Mouse (Mus musculus): ENCODE data around the gene Olfr608. TPM values are rescaled to one million over a fixed set of nuclear protein-coding genes. Genes with fewer than 3 reads are reported as not detected.
"Not testable (repeated sequence)": the region's sequence is repeated elsewhere in the genome, so short reads cannot be mapped to it uniquely, and the experiment has no call there.

Gene Olfr608
- polyA plus RNA-seq (2016; fragmentation: Nextera tagmentation; extraction: Ambion mirVana) = not detected in 2 replicates

- Histone ChIP-seq H3K36me3 (no peaks in the 10 kb centered on the region), H3K4me3 (replicated peaks) (no peak within 1 kb of the TSS), H3K4me1 (replicated peaks) (no peaks in the 10 kb centered on the region), H3K9me3 (peaks cover 5% of the 10 kb centered on the region; the same call in 1 of the 2 replicates), H3K27ac (no peak within 1 kb of the TSS), H3K9ac (replicated peaks) (no peak within 1 kb of the TSS), H3K27me3 (no peaks in the 10 kb centered on the region), H3K4me2 (no peak within 1 kb of the TSS)
- ATAC-seq (ENCODE audit: insufficient number of reproducible peaks, insufficient read depth, low FRiP score, low TSS enrichment, low read depth) = no peak
Measured at GRCm38 (mm10) chr7:103469577-103469976, at the start of gene Olfr608. Olfr608 (plus strand) TSS chr7:103469877.

DNA sequence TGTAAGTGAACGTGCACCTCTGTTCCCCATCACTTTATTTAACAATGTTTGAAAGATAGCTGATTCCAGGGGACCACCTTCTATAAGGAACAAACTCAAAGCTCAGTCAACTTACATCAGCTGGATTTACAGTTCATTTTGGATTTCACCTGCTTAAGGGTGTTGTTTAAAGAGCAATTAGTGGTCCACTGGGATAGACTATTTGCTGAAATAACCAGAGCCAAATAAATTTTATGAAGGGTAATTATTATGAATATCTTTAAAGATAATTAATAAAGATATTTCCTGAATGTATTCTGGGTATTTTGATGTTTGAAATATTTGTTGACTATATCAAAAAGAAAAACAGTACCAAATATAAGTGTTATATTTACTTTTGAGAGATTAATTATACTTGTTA, 24.3 kb upstream of the Olfr608 start, which contains the start of gene Olfr605:
TSS of gene Olfr605 (minus strand) at position 101 of the 400 bp plus-strand sequence.
- ATAC-seq (ENCODE audit: insufficient number of reproducible peaks, insufficient read depth, low FRiP score, low TSS enrichment, low read depth) = no peak
- no peaks in the 10 kb centered on the region for H3K27me3 ChIP-seq
- H3K4me3 ChIP-seq (replicated peaks) = no peak within 1 kb of the TSS
- no peak within 1 kb of the TSS for H3K9ac ChIP-seq (replicated peaks)
- no peaks in the 10 kb centered on the region for H3K36me3 ChIP-seq
- no peak within 1 kb of the TSS for H3K27ac ChIP-seq
- H3K9me3 ChIP-seq = no peaks in the 10 kb centered on the region
- no peaks in the 10 kb centered on the region for H3K4me1 ChIP-seq (replicated peaks)
- H3K4me2 ChIP-seq = no peak within 1 kb of the TSS
- 81% methylated on average over 1 of the region's 1 CpGs for WGBS

GRCm38 (mm10) chr7:103448746-103449145, 20.9 kb upstream of the Olfr608 start, which contains the start of gene Olfr606:
Olfr606 (plus strand) TSS chr7:103449046.
- no peaks in the 10 kb centered on the region for H3K4me1 ChIP-seq (replicated peaks)
- H3K27ac ChIP-seq = no peak within 1 kb of the TSS
- WGBS = 99% methylated on average over 2 of the region's 2 CpGs
- H3K9me3 ChIP-seq = no peaks in the 10 kb centered on the region
- H3K4me3 ChIP-seq (replicated peaks) = no peak within 1 kb of the TSS
- H3K9ac ChIP-seq (replicated peaks) = no peak within 1 kb of the TSS
- no peak for ATAC-seq (ENCODE audit: insufficient number of reproducible peaks, insufficient read depth, low FRiP score, low TSS enrichment, low read depth)
- H3K4me2 ChIP-seq = no peak within 1 kb of the TSS
- H3K27me3 ChIP-seq = no peaks in the 10 kb centered on the region
- no peaks in the 10 kb centered on the region for H3K36me3 ChIP-seq

DNA sequence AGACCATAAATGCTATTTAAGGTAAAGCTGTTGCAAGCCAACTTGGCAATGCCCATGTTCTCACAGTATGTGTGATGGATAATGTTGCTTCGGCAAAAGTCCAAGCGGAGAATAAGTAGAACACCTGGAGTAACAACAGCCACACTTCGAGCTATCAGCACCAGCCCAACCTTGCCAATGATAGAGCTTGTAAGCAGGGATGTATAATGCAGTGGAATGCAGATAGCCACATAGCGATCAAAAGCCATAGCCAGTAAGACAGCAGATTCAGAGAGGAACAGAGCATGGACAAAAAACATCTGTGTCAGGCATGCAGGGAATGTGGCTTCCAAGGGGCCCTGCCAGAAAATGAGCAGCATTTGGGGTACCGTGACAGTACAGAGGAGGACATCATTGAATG, 9.1 kb upstream of the Olfr608 start:
- no peak overlapping the region for H3K4me2 ChIP-seq
- H3K9me3 ChIP-seq = no peaks in the 10 kb centered on the region
- no peaks in the 10 kb centered on the region for H3K36me3 ChIP-seq
- WGBS = 91% methylated on average over 5 of the region's 5 CpGs
- no peak overlapping the region for H3K27ac ChIP-seq
- no peaks in the 10 kb centered on the region for H3K27me3 ChIP-seq
- no peak overlapping the region for H3K9ac ChIP-seq (replicated peaks)
- ATAC-seq (ENCODE audit: insufficient number of reproducible peaks, insufficient read depth, low FRiP score, low TSS enrichment, low read depth) = no peak
- no peak overlapping the region for H3K4me3 ChIP-seq (replicated peaks)
- H3K4me1 ChIP-seq (replicated peaks) = no peaks in the 10 kb centered on the region

DNA sequence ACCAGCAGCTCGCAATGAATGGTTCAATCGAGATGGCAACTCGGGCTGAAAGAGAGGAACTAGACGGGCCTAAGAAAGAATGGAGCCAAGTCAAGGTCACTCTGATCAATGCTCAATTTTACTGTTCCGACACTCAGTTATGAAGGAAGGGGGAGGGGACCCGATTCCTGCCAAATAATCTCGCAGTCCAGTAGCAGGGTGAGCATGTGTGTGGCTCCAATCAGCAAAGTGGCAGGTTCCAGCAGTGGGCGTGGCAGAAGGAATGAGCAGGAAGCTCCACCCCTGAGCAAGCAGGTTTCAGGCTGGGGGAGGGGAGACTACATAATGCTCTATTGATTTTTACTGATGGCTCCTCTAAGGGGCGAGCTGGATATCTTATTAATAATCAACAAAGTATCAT, 7.4 kb downstream of the Olfr608 start:
- H3K36me3 ChIP-seq; H3K27me3 ChIP-seq; ATAC-seq (ENCODE audit: insufficient number of reproducible peaks, insufficient read depth, low FRiP score, low TSS enrichment, low read depth); H3K4me3 ChIP-seq (replicated peaks); H3K4me1 ChIP-seq (replicated peaks); H3K27ac ChIP-seq; H3K9me3 ChIP-seq; H3K4me2 ChIP-seq; H3K9ac ChIP-seq (replicated peaks): not testable (repeated sequence)
- WGBS = 89% methylated on average over 9 of the region's 9 CpGs

- Histone ChIP-seq H3K4me2 (no peak within 1 kb of the TSS), H3K4me1 (replicated peaks) (no peaks in the 10 kb centered on the region), H3K9ac (replicated peaks) (no peak within 1 kb of the TSS), H3K27me3 (no peaks in the 10 kb centered on the region), H3K9me3 (no peaks in the 10 kb centered on the region), H3K36me3 (no peaks in the 10 kb centered on the region), H3K4me3 (replicated peaks) (no peak within 1 kb of the TSS), H3K27ac (no peak within 1 kb of the TSS)
- ATAC-seq (ENCODE audit: insufficient number of reproducible peaks, insufficient read depth, low FRiP score, low TSS enrichment, low read depth) = no peak
- whole genome bisulfite sequencing = 62% methylated on average over 1 of the region's 1 CpGs
Measured at GRCm38 (mm10) chr7:103497962-103498361, 28.3 kb downstream of the Olfr608 start, which contains the start of gene Olfr609. Olfr609 (minus strand) TSS chr7:103498062.

DNA sequence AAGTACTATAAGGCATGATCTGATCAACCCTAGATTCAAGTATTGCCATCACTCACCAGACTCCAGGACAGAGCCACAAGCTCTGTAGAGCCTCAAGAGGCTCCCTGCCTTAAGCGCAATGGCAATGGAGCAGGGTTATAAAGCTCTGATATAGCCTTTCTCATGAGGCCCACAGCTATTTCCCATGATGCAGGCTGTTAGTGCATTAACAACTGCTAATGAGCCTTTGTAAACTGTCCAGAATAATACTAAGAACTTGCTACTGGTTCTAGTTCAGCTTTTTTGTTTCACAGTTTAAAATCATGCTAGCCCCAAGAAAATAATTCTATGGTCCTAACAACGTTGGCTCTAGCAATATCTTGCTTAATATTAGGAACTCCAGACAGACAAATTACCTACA, 42.3 kb downstream of the Olfr608 start, which contains the start of gene Olfr610:
TSS of gene Olfr610 (minus strand) at position 101 of the 400 bp plus-strand sequence.
- no peaks in the 10 kb centered on the region for H3K9me3 ChIP-seq
- no peak within 1 kb of the TSS for H3K9ac ChIP-seq (replicated peaks)
- H3K4me3 ChIP-seq (replicated peaks) = no peak within 1 kb of the TSS
- no peak within 1 kb of the TSS for H3K27ac ChIP-seq
- 81% methylated on average over 2 of the region's 2 CpGs for WGBS
- no peak within 1 kb of the TSS for H3K4me2 ChIP-seq
- no peaks in the 10 kb centered on the region for H3K36me3 ChIP-seq
- ATAC-seq (ENCODE audit: insufficient number of reproducible peaks, insufficient read depth, low FRiP score, low TSS enrichment, low read depth) = no peak
- H3K27me3 ChIP-seq = no peaks in the 10 kb centered on the region
- H3K4me1 ChIP-seq (replicated peaks) = no peaks in the 10 kb centered on the region

DNA sequence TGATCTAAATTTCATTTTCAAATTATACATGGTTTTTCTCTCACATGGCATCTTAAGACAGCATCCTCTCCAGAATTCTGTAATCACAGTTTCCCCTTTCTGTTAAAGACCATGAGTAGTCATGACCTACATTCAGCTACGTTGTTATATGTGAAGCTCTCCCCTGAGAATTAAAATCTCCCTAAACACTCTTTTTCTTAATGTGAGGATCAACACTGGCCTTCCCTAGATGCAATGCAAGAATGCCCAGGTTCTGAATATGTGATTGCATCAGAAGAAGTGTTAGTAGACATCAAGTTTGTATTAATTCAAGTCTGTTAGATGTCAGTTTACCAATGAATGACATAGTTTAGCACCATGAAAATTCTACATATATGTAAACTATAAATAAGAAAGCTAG, 51.1 kb downstream of the Olfr608 start, which contains the start of gene Olfr611:
TSS of gene Olfr611 (minus strand) at position 101 of the 400 bp plus-strand sequence.
- H3K9me3 ChIP-seq; H3K36me3 ChIP-seq; H3K9ac ChIP-seq (replicated peaks); ATAC-seq (ENCODE audit: insufficient number of reproducible peaks, insufficient read depth, low FRiP score, low TSS enrichment, low read depth); H3K4me3 ChIP-seq (replicated peaks); H3K27me3 ChIP-seq; H3K4me1 ChIP-seq (replicated peaks); H3K4me2 ChIP-seq; H3K27ac ChIP-seq: not testable (repeated sequence)
- 71% methylated on average over 1 of the region's 1 CpGs for WGBS

Other genes starting within 250 kb of the Olfr608 start
- not detected in 2 replicates for gene Usp17ld, start 217.4 kb upstream of the Olfr608 start, polyA plus RNA-seq (2016; fragmentation: Nextera tagmentation; extraction: Ambion mirVana)
- not detected in 2 replicates for gene Olfr596, start 164.2 kb upstream of the Olfr608 start, polyA plus RNA-seq (2016; fragmentation: Nextera tagmentation; extraction: Ambion mirVana)
- not detected in 2 replicates for gene Olfr597, start 153.6 kb upstream of the Olfr608 start, polyA plus RNA-seq (2016; fragmentation: Nextera tagmentation; extraction: Ambion mirVana)
- not detected in 2 replicates for gene Olfr598, start 146.3 kb upstream of the Olfr608 start, polyA plus RNA-seq (2016; fragmentation: Nextera tagmentation; extraction: Ambion mirVana)
- not detected in 2 replicates for gene Olfr599, start 134.0 kb upstream of the Olfr608 start, polyA plus RNA-seq (2016; fragmentation: Nextera tagmentation; extraction: Ambion mirVana)
- gene Olfr600, start 120.2 kb upstream of the Olfr608 start, polyA plus RNA-seq (2016; fragmentation: Nextera tagmentation; extraction: Ambion mirVana) = not detected in 2 replicates
- gene Olfr601, start 107.2 kb upstream of the Olfr608 start, polyA plus RNA-seq (2016; fragmentation: Nextera tagmentation; extraction: Ambion mirVana) = not detected in 2 replicates
- not detected in 2 replicates for gene Olfr603, start 83.7 kb upstream of the Olfr608 start, polyA plus RNA-seq (2016; fragmentation: Nextera tagmentation; extraction: Ambion mirVana)
- not detected in 2 replicates for gene Usp17lc, start 54.8 kb upstream of the Olfr608 start, polyA plus RNA-seq (2016; fragmentation: Nextera tagmentation; extraction: Ambion mirVana)
- not detected in 2 replicates for gene Olfr605, start 24.4 kb upstream of the Olfr608 start, polyA plus RNA-seq (2016; fragmentation: Nextera tagmentation; extraction: Ambion mirVana)
- gene Olfr606, start 20.8 kb upstream of the Olfr608 start, polyA plus RNA-seq (2016; fragmentation: Nextera tagmentation; extraction: Ambion mirVana) = not detected in 2 replicates
- not detected in 2 replicates for gene Olfr607, start 5.7 kb upstream of the Olfr608 start, polyA plus RNA-seq (2016; fragmentation: Nextera tagmentation; extraction: Ambion mirVana)
- gene Olfr609, start 28.2 kb downstream of the Olfr608 start, polyA plus RNA-seq (2016; fragmentation: Nextera tagmentation; extraction: Ambion mirVana) = not detected in 2 replicates
- not detected in 2 replicates for gene Olfr610, start 42.2 kb downstream of the Olfr608 start, polyA plus RNA-seq (2016; fragmentation: Nextera tagmentation; extraction: Ambion mirVana)
- not detected in 2 replicates for gene Olfr611, start 51.0 kb downstream of the Olfr608 start, polyA plus RNA-seq (2016; fragmentation: Nextera tagmentation; extraction: Ambion mirVana)
- not detected in 2 replicates for gene Olfr612, start 72.8 kb downstream of the Olfr608 start, polyA plus RNA-seq (2016; fragmentation: Nextera tagmentation; extraction: Ambion mirVana)
- gene Olfr613, start 78.2 kb downstream of the Olfr608 start, polyA plus RNA-seq (2016; fragmentation: Nextera tagmentation; extraction: Ambion mirVana) = not detected in 2 replicates
- gene Olfr615, start 86.2 kb downstream of the Olfr608 start, polyA plus RNA-seq (2016; fragmentation: Nextera tagmentation; extraction: Ambion mirVana) = not detected in 2 replicates
- gene Olfr616, start 99.3 kb downstream of the Olfr608 start, polyA plus RNA-seq (2016; fragmentation: Nextera tagmentation; extraction: Ambion mirVana) = not detected in 2 replicates
- gene Olfr617, start 103.2 kb downstream of the Olfr608 start, polyA plus RNA-seq (2016; fragmentation: Nextera tagmentation; extraction: Ambion mirVana) = not detected in 2 replicates
- gene Olfr618, start 120.2 kb downstream of the Olfr608 start, polyA plus RNA-seq (2016; fragmentation: Nextera tagmentation; extraction: Ambion mirVana) = not detected in 2 replicates
- gene Olfr619, start 130.7 kb downstream of the Olfr608 start, polyA plus RNA-seq (2016; fragmentation: Nextera tagmentation; extraction: Ambion mirVana) = not detected in 2 replicates
- gene Olfr620, start 142.7 kb downstream of the Olfr608 start, polyA plus RNA-seq (2016; fragmentation: Nextera tagmentation; extraction: Ambion mirVana) = not detected in 2 replicates
- not detected in 2 replicates for gene Olfr622, start 172.8 kb downstream of the Olfr608 start, polyA plus RNA-seq (2016; fragmentation: Nextera tagmentation; extraction: Ambion mirVana)
- not detected in 2 replicates for gene Olfr623, start 193.8 kb downstream of the Olfr608 start, polyA plus RNA-seq (2016; fragmentation: Nextera tagmentation; extraction: Ambion mirVana)
- 0.06 and 0.11 TPM in 2 replicates for gene Olfr624, start 201.3 kb downstream of the Olfr608 start, polyA plus RNA-seq (2016; fragmentation: Nextera tagmentation; extraction: Ambion mirVana)
- gene Olfr625-ps1, start 212.8 kb downstream of the Olfr608 start, polyA plus RNA-seq (2016; fragmentation: Nextera tagmentation; extraction: Ambion mirVana) = not detected in 2 replicates
- not detected in 2 replicates for gene Olfr243, start 244.8 kb downstream of the Olfr608 start, polyA plus RNA-seq (2016; fragmentation: Nextera tagmentation; extraction: Ambion mirVana)

All from limb, embryonic 12.5 days (tissue).